Mouse (Mus musculus): ENCODE measurements around the gene Pigv.
"Not testable (repeated sequence)": the region's sequence is repeated elsewhere in the genome, so short reads cannot be mapped to it uniquely, and the experiment has no call there.

Gene Pigv

GRCm38 (mm10) chr4:133672845-133673647 is 599 bp upstream of the Pigv start:
- no peak for DNase-seq (ENCODE audit: low spot score in 2 of 2)

- peak; percentile 72 to 83 for DNase-seq (ENCODE audit: low spot score in 2 of 2)
Observed at GRCm38 (mm10) chr4:133671184-133671880, 1.1 kb downstream of the Pigv start.

GRCm38 (mm10) chr4:133669652-133670210 is 2.7 kb downstream of the Pigv start:
- DNase-seq (ENCODE audit: low spot score in 2 of 2): no peak

GRCm38 (mm10) chr4:133668537-133668936 is 3.9 kb downstream of the Pigv start:
- DNase-seq (ENCODE audit: low spot score in 2 of 2): no peak

- no peak for DNase-seq (ENCODE audit: low spot score in 2 of 2)
Observed at GRCm38 (mm10) chr4:133666199-133666598, 6.2 kb downstream of the Pigv start.

GRCm38 (mm10) chr4:133665118-133665517 is 7.3 kb downstream of the Pigv start:
- no peak for DNase-seq (ENCODE audit: low spot score in 2 of 2)

- DNase-seq (ENCODE audit: low spot score in 2 of 2): no peak
Observed at GRCm38 (mm10) chr4:133662945-133663344, 9.5 kb downstream of the Pigv start.

- DNase-seq (ENCODE audit: low spot score in 2 of 2): no peak
Observed at GRCm38 (mm10) chr4:133662421-133662820, 10.0 kb downstream of the Pigv start.

- DNase-seq (ENCODE audit: low spot score in 2 of 2): peak; percentile 75 to 77
Observed at GRCm38 (mm10) chr4:133660193-133661155, 12.0 kb downstream of the Pigv start.

GRCm38 (mm10) chr4:133659497-133660192 is 12.8 kb downstream of the Pigv start:
- DNase-seq (ENCODE audit: low spot score in 2 of 2): peak in 1 of 2 experiments; percentile 57

GRCm38 (mm10) chr4:133658729-133659128 is 13.7 kb downstream of the Pigv start:
- DNase-seq (ENCODE audit: low spot score in 2 of 2): no peak

- DNase-seq (ENCODE audit: low spot score in 2 of 2): no peak
Observed at GRCm38 (mm10) chr4:133657829-133658458, 14.5 kb downstream of the Pigv start.

GRCm38 (mm10) chr4:133656997-133657396 is 15.4 kb downstream of the Pigv start:
- DNase-seq (ENCODE audit: low spot score in 2 of 2): no peak

- DNase-seq (ENCODE audit: low spot score in 2 of 2): no peak
Observed at GRCm38 (mm10) chr4:133656294-133656693, 16.2 kb downstream of the Pigv start.

- not testable (repeated sequence) for DNase-seq (ENCODE audit: low spot score in 2 of 2)
Observed at GRCm38 (mm10) chr4:133654070-133654469, 18.4 kb downstream of the Pigv start.

- DNase-seq (ENCODE audit: low spot score in 2 of 2): no peak
Observed at GRCm38 (mm10) chr4:133652746-133653145, 19.7 kb downstream of the Pigv start.

- no peak for DNase-seq (ENCODE audit: low spot score in 2 of 2)
Observed at GRCm38 (mm10) chr4:133651986-133652385, 20.5 kb downstream of the Pigv start.

GRCm38 (mm10) chr4:133651445-133651844 is 21.0 kb downstream of the Pigv start:
- no peak for DNase-seq (ENCODE audit: low spot score in 2 of 2)

- peak; percentile 68 to 84 for DNase-seq (ENCODE audit: low spot score in 2 of 2)
Observed at GRCm38 (mm10) chr4:133649989-133650699, 22.3 kb downstream of the Pigv start, which contains the start of gene Zdhhc18. Gene Zdhhc18 (minus strand): TSS chr4:133650154.

GRCm38 (mm10) chr4:133649464-133649863 is 23.0 kb downstream of the Pigv start:
- DNase-seq (ENCODE audit: low spot score in 2 of 2): not testable (repeated sequence)

Data from urinary bladder, postnatal 4 days (tissue).